Mouse (Mus musculus): ENCODE results near the gene Stx6.

Gene Stx6

GRCm38 (mm10) chr1:155158141-155158969 is at the start of gene Stx6:
Gene Stx6, plus strand, starts transcription at chr1:155158715.
- DNase-seq (ENCODE audit: low read depth, low spot score), result peak; percentile 89

GRCm38 (mm10) chr1:155109387-155110350 is 48.8 kb upstream of the Stx6 start:
- no peak for DNase-seq (ENCODE audit: low read depth, low spot score)

- DNase-seq (ENCODE audit: low read depth, low spot score), result no peak
These were observed 47.0 kb upstream of the Stx6 start for GRCm38 (mm10) chr1:155111491-155111890.

GRCm38 (mm10) chr1:155112118-155112517 is 46.4 kb upstream of the Stx6 start:
- DNase-seq (ENCODE audit: low read depth, low spot score), result no peak

GRCm38 (mm10) chr1:155112875-155113274 is 45.6 kb upstream of the Stx6 start:
- DNase-seq (ENCODE audit: low read depth, low spot score), result no peak

GRCm38 (mm10) chr1:155113946-155114345 is 44.6 kb upstream of the Stx6 start:
- DNase-seq (ENCODE audit: low read depth, low spot score), result no peak

GRCm38 (mm10) chr1:155119719-155120118 is 38.8 kb upstream of the Stx6 start:
- DNase-seq (ENCODE audit: low read depth, low spot score), result no peak

- DNase-seq (ENCODE audit: low read depth, low spot score), result no peak
These were observed 36.3 kb upstream of the Stx6 start for GRCm38 (mm10) chr1:155121977-155122939.

- DNase-seq (ENCODE audit: low read depth, low spot score), result no peak
These were observed 34.1 kb upstream of the Stx6 start for GRCm38 (mm10) chr1:155124397-155124796.

GRCm38 (mm10) chr1:155126716-155127115 is 31.8 kb upstream of the Stx6 start:
- no peak for DNase-seq (ENCODE audit: low read depth, low spot score)

- no peak for DNase-seq (ENCODE audit: low read depth, low spot score)
These were observed 31.0 kb upstream of the Stx6 start for GRCm38 (mm10) chr1:155127429-155127934.

- DNase-seq (ENCODE audit: low read depth, low spot score), result no peak
These were observed 23.6 kb upstream of the Stx6 start for GRCm38 (mm10) chr1:155134866-155135265.

GRCm38 (mm10) chr1:155138795-155139194 is 19.7 kb upstream of the Stx6 start:
- DNase-seq (ENCODE audit: low read depth, low spot score), result no peak

GRCm38 (mm10) chr1:155140076-155140475 is 18.4 kb upstream of the Stx6 start:
- peak; percentile 45 for DNase-seq (ENCODE audit: low read depth, low spot score)

- no peak for DNase-seq (ENCODE audit: low read depth, low spot score)
These were observed 12.9 kb upstream of the Stx6 start for GRCm38 (mm10) chr1:155145620-155146019.

GRCm38 (mm10) chr1:155146572-155146980 is 11.9 kb upstream of the Stx6 start, which contains the start of gene Mr1:
Gene Mr1, minus strand, starts transcription at chr1:155146814.
- no peak for DNase-seq (ENCODE audit: low read depth, low spot score)

GRCm38 (mm10) chr1:155147228-155147627 is 11.3 kb upstream of the Stx6 start:
- no peak for DNase-seq (ENCODE audit: low read depth, low spot score)

- no peak for DNase-seq (ENCODE audit: low read depth, low spot score)
These were observed 9.1 kb upstream of the Stx6 start for GRCm38 (mm10) chr1:155149403-155149802.

- no peak for DNase-seq (ENCODE audit: low read depth, low spot score)
These were observed 7.7 kb upstream of the Stx6 start for GRCm38 (mm10) chr1:155150821-155151220.

GRCm38 (mm10) chr1:155153906-155154305 is 4.6 kb upstream of the Stx6 start:
- no peak for DNase-seq (ENCODE audit: low read depth, low spot score)

- no peak for DNase-seq (ENCODE audit: low read depth, low spot score)
These were observed 512 bp downstream of the Stx6 start for GRCm38 (mm10) chr1:155158970-155159484.

All from WW6 (cell line).